Mouse (Mus musculus) lung, adult 2 months (tissue): ENCODE data around the gene Gm39566. TPM values are rescaled to one million over a fixed set of nuclear protein-coding genes. Genes with fewer than 3 reads are reported as not detected.
A peak's percentile ranks its signal among the peaks of the same experiment; 100 is the strongest.

Experiments
- DNase-seq: peaks from one replicate; pipeline ENCODE4 v3.0.0; 2022
- H3K4me1 ChIP-seq: fragments of 200-500 bp; 2 replicates; pipeline ENCODE4 v1.6.1; 2011; ENCODE audit warnings: low read length; ENCODE audit not compliant: control insufficient read depth, insufficient read depth
- H3K4me3 ChIP-seq: fragments of 200-500 bp; replicated peaks from 2 replicates; pipeline ENCODE3; 2011; ENCODE audit warnings: low read depth, mild to moderate bottlenecking, control low read depth, low read length; ENCODE audit errors: extremely low read depth
- CTCF ChIP-seq: fragments of 200-500 bp; IDR thresholded peaks from 2 replicates; pipeline ENCODE4 v1.5.1; 2011; ENCODE audit warnings: mild to moderate bottlenecking, low read length, control low read depth; ENCODE audit not compliant: insufficient read depth
- POLR2A ChIP-seq: fragments of 200-500 bp; IDR thresholded peaks from 2 replicates; pipeline ENCODE4 v1.6.1; 2011; ENCODE audit warnings: low read depth, mild to moderate bottlenecking, control low read depth, low read length, borderline replicate concordance; ENCODE audit errors: extremely low read depth
- WGBS: fragments of 180-500 bp; shearing (Covaris S2); methylation state at CpG from one replicate; pipeline ENCODE4 v1.1.7; 2018; 5-methylcytosine and 5-hydroxymethylcytosine counted together
- polyA plus RNA-seq: library from polyadenylated mRNA; depleted of rRNA; stranded (reverse); fragments of >200 nt; gene quantifications from 2 replicates; pipeline ENCODE4 v1.2.3, GENCODE M21; 2012

The Gm39566 gene
- polyA plus RNA-seq, 1 experiment, result not detected

GRCm38 (mm10) chr11:69800138-69800391 is 15.0 kb downstream of the Gm39566 start:
- DNase-seq, result no peak
- H3K4me3 ChIP-seq, result no peak overlapping the region
- 14% methylated on average over 11 of the region's 11 CpGs for WGBS
- H3K4me1 ChIP-seq, result peaks cover 20% of the 10 kb centered on the region
- no peak for TF ChIP-seq CTCF
- TF ChIP-seq POLR2A, result no peak

- peaks cover 20% of the 10 kb centered on the region for H3K4me1 ChIP-seq
- 49% methylated on average over 12 of the region's 12 CpGs for WGBS
- H3K4me3 ChIP-seq, result no peak overlapping the region
- TF ChIP-seq CTCF (no peak), POLR2A (no peak)
- DNase-seq, result no peak
Observed at GRCm38 (mm10) chr11:69799394-69800137, 15.5 kb downstream of the Gm39566 start.

GRCm38 (mm10) chr11:69797924-69798323 is 17.2 kb downstream of the Gm39566 start:
- TF ChIP-seq POLR2A, result no peak
- TF ChIP-seq CTCF, result no peak
- DNase-seq, result no peak
- Histone ChIP-seq H3K4me1 (peaks cover 15% of the 10 kb centered on the region), H3K4me3 (no peak overlapping the region)
- 81% methylated on average over 7 of the region's 7 CpGs for WGBS

GRCm38 (mm10) chr11:69795983-69796435 is 19.1 kb downstream of the Gm39566 start:
- no peak for DNase-seq
- no peak for TF ChIP-seq CTCF
- no peak for TF ChIP-seq POLR2A
- 6% methylated on average over 13 of the region's 13 CpGs for WGBS

GRCm38 (mm10) chr11:69795168-69795982 is 19.7 kb downstream of the Gm39566 start, which contains the start of gene Chrnb1:
Chrnb1 (minus strand) TSS chr11:69795943.
- peak; percentile 92 for DNase-seq
- no peak for TF ChIP-seq CTCF
- TF ChIP-seq POLR2A, result peak; percentile 93
- Histone ChIP-seq H3K4me1 (peaks cover 4% of the 10 kb centered on the region; the same call in 1 of the 2 replicates), H3K4me3 (peak within 1 kb of the TSS; percentile 65)
- 1% methylated on average over 52 of the region's 52 CpGs for WGBS

More at GRCm38 (mm10) chr11:69795983-69796435, 19.1 kb downstream of the Gm39566 start:
- Histone ChIP-seq H3K4me1 (peaks cover 7% of the 10 kb centered on the region), H3K4me3 (peak overlapping the region; percentile 65)

- DNase-seq, result no peak
- Histone ChIP-seq H3K4me3 (no peak overlapping the region), H3K4me1 (no peaks in the 10 kb centered on the region)
- whole genome bisulfite sequencing, result 59% methylated on average over 5 of the region's 5 CpGs
- TF ChIP-seq CTCF (no peak), POLR2A (no peak)
Observed at GRCm38 (mm10) chr11:69793429-69793828, 21.7 kb downstream of the Gm39566 start.

- H3K4me3 ChIP-seq, result no peak overlapping the region
- TF ChIP-seq POLR2A (no peak), CTCF (no peak)
- 62% methylated on average over 5 of the region's 5 CpGs for WGBS
- H3K4me1 ChIP-seq, result no peaks in the 10 kb centered on the region
- DNase-seq, result no peak
Observed at GRCm38 (mm10) chr11:69791420-69791819, 23.7 kb downstream of the Gm39566 start.

- WGBS, result 54% methylated on average over 5 of the region's 5 CpGs
- H3K4me1 ChIP-seq, result peaks cover 3% of the 10 kb centered on the region; the same call in 1 of the 2 replicates
- no peak for DNase-seq
- H3K4me3 ChIP-seq, result no peak overlapping the region
- TF ChIP-seq POLR2A (no peak), CTCF (no peak)
Observed at GRCm38 (mm10) chr11:69789431-69789830, 25.7 kb downstream of the Gm39566 start.

GRCm38 (mm10) chr11:69787306-69787705 is 27.8 kb downstream of the Gm39566 start:
- TF ChIP-seq CTCF (no peak), POLR2A (no peak)
- WGBS, result 92% methylated on average over 5 of the region's 5 CpGs
- no peak overlapping the region for H3K4me3 ChIP-seq
- peaks cover 3% of the 10 kb centered on the region; the same call in 1 of the 2 replicates for H3K4me1 ChIP-seq
- DNase-seq, result no peak
